Mouse (Mus musculus) T-cell, adult 66 days (primary cell): ENCODE measurements around the gene Slc12a4. TPM values are rescaled to one million over a fixed set of nuclear protein-coding genes. Genes with fewer than 3 reads are reported as not detected.

Source experiments
- total RNA-seq, 2 experiments: library from RNA; stranded (reverse); gene quantifications; 3 replicates in 1 of 2; 4 replicates in 1 of 2; pipeline ENCODE4 v1.2.4; 2023

Gene Slc12a4
- 10 to 100 TPM; 13.5 to 17.9 TPM for total RNA-seq

GRCm38 (mm10) chr8:105965905-105966341, at the start of gene Slc12a4:
Gene Slc12a4, minus strand, starts transcription at chr8:105966097.

GRCm38 (mm10) chr8:106011643-106011986, 45.7 kb upstream of the Slc12a4 start, which contains the start of gene Ddx28:
Gene Ddx28, minus strand, starts transcription at chr8:106011882.

GRCm38 (mm10) chr8:106005875-106006274, 40.0 kb upstream of the Slc12a4 start, which contains the start of gene Dpep2nb:
Gene Dpep2nb, minus strand, starts transcription at chr8:106005975.

GRCm38 (mm10) chr8:105990856-105991387, 25.0 kb upstream of the Slc12a4 start, which contains the start of gene Dus2:
Gene Dus2, plus strand, starts transcription at chr8:105991337.

GRCm38 (mm10) chr8:105979325-105979724, 13.4 kb upstream of the Slc12a4 start, which contains the start of gene Dpep3:
Gene Dpep3, minus strand, starts transcription at chr8:105979429.

GRCm38 (mm10) chr8:105943321-105943739, 22.6 kb downstream of the Slc12a4 start, which contains the start of gene Lcat:
Gene Lcat, minus strand, starts transcription at chr8:105943382.

GRCm38 (mm10) chr8:105938306-105938669, 27.6 kb downstream of the Slc12a4 start, which contains the start of gene Psmb10:
Gene Psmb10, minus strand, starts transcription at chr8:105938444.

GRCm38 (mm10) chr8:105933762-105934161, 32.1 kb downstream of the Slc12a4 start, which contains the start of gene Ctrl:
Gene Ctrl, minus strand, starts transcription at chr8:105933862.

GRCm38 (mm10) chr8:105900180-105900940, 65.5 kb downstream of the Slc12a4 start, which contains the start of gene Pskh1:
Gene Pskh1, plus strand, starts transcription at chr8:105900441.

Other genes with a start within 250 kb of the Slc12a4 start
- gene Gfod2, start 207.4 kb downstream of the Slc12a4 start, total RNA-seq = 10 to 100 TPM in 1 of 2 experiments, 1 to 10 TPM in 1; 7.2 to 10.5 TPM
- 10 to 100 TPM; 67.1 to 69.5 TPM for gene Ranbp10, start 138.7 kb downstream of the Slc12a4 start, total RNA-seq
- gene Tsnaxip1, start 138.4 kb downstream of the Slc12a4 start, total RNA-seq = not detected
- 10 to 100 TPM; 21.5 to 22.7 TPM for gene Cenpt, start 112.8 kb downstream of the Slc12a4 start, total RNA-seq
- 10 to 100 TPM; 23.6 to 24.1 TPM for gene Thap11, start 111.0 kb downstream of the Slc12a4 start, total RNA-seq
- gene Nutf2, start 105.5 kb downstream of the Slc12a4 start, total RNA-seq = 10 to 100 TPM; 20.8 to 35.3 TPM
- gene Edc4, start 85.2 kb downstream of the Slc12a4 start, total RNA-seq = 10 to 100 TPM; 85.5 to 94.7 TPM
- gene Nrn1l, start 72.5 kb downstream of the Slc12a4 start, total RNA-seq = 1 to 10 TPM; 2.3 to 2.5 TPM
- gene Pskh1, start 65.7 kb downstream of the Slc12a4 start, total RNA-seq = 10 to 100 TPM; 23.2 TPM
- 1 to 10 TPM in 1 of 2 experiments, not detected in 1; 2.9 TPM for gene Ctrl, start 32.2 kb downstream of the Slc12a4 start, total RNA-seq
- 100 to 1,000 TPM; 159 to 185 TPM for gene Psmb10, start 27.7 kb downstream of the Slc12a4 start, total RNA-seq
- gene Lcat, start 22.7 kb downstream of the Slc12a4 start, total RNA-seq = under 1 TPM; 0.41 to 0.56 TPM
- not detected for gene Dpep3, start 13.3 kb upstream of the Slc12a4 start, total RNA-seq
- 10 to 100 TPM; 16.3 to 19.8 TPM for gene Dus2, start 25.2 kb upstream of the Slc12a4 start, total RNA-seq
- not detected for gene Dpep2nb, start 39.9 kb upstream of the Slc12a4 start, total RNA-seq
- 1 to 10 TPM; 8.3 to 9.5 TPM for gene Ddx28, start 45.8 kb upstream of the Slc12a4 start, total RNA-seq
- 100 to 1,000 TPM; 205 to 213 TPM for gene Nfatc3, start 92.7 kb upstream of the Slc12a4 start, total RNA-seq
- gene Esrp2, start 170.9 kb upstream of the Slc12a4 start, total RNA-seq = under 1 TPM; 0.68 to 0.76 TPM
- 1 to 10 TPM; 5.8 to 6.0 TPM for gene Pla2g15, start 184.3 kb upstream of the Slc12a4 start, total RNA-seq
- 10 to 100 TPM; 40.7 to 41.6 TPM for gene Slc7a6, start 202.8 kb upstream of the Slc12a4 start, total RNA-seq
- 10 to 100 TPM; 71.4 to 77.8 TPM for gene Slc7a6os, start 244.8 kb upstream of the Slc12a4 start, total RNA-seq
- 10 to 100 TPM; 31.2 to 34.2 TPM for gene Prmt7, start 244.8 kb upstream of the Slc12a4 start, total RNA-seq